Mouse (Mus musculus) limb, embryonic 11.5 days (tissue): Measurements from ENCODE around the gene Rab6b. TPM values are rescaled to one million over a fixed set of nuclear protein-coding genes. Genes with fewer than 3 reads are reported as not detected.

Experiments used
- ATAC-seq: fragments of 200-750 bp; cut with Nextera tagmentation; 2 replicates; pipeline ENCODE4 v1.8.0; 2017; ENCODE audit warnings: low read depth; ENCODE audit not compliant: insufficient number of reproducible peaks, low FRiP score, low TSS enrichment
- DNase-seq: peaks from one replicate; pipeline ENCODE4 v3.0.0-alpha.2; 2015; ENCODE audit warnings: low spot score
- H3K27ac ChIP-seq: fragments of 300-500 bp; sonication (generic); replicated peaks from 2 replicates; pipeline ENCODE4 v1.5.1; 2014; ENCODE audit warnings: low read depth, mild to moderate bottlenecking, low read length
- H3K27me3 ChIP-seq: fragments of 300-500 bp; sonication (generic); 2 replicates; pipeline ENCODE4 v1.6.1; 2014; ENCODE audit warnings: mild to moderate bottlenecking, low read length, mixed read lengths; ENCODE audit not compliant: control insufficient read depth, insufficient read depth
- H3K36me3 ChIP-seq: fragments of 300-500 bp; sonication (generic); 2 replicates; pipeline ENCODE4 v1.6.1; 2014; ENCODE audit warnings: mild to moderate bottlenecking, low read length, moderate library complexity, mixed read lengths; ENCODE audit not compliant: control insufficient read depth, insufficient read depth
- H3K4me1 ChIP-seq: fragments of 300-500 bp; sonication (generic); 2 replicates; pipeline ENCODE4 v1.6.1; 2014; ENCODE audit warnings: low read length, mixed read lengths; ENCODE audit not compliant: control insufficient read depth, insufficient read depth
- H3K4me2 ChIP-seq: fragments of 300-500 bp; sonication (generic); 2 replicates; pipeline ENCODE4 v1.6.1; 2014; ENCODE audit warnings: low read depth, mild to moderate bottlenecking, moderate library complexity; ENCODE audit not compliant: severe bottlenecking
- H3K4me3 ChIP-seq: fragments of 300-500 bp; sonication (generic); 2 replicates; pipeline ENCODE4 v1.5.1; 2014; ENCODE audit warnings: low read depth, low read length
- H3K9ac ChIP-seq: fragments of 300-500 bp; sonication (generic); 2 replicates; pipeline ENCODE4 v1.6.1; 2014; ENCODE audit warnings: mild to moderate bottlenecking, low read length
- H3K9me3 ChIP-seq: fragments of 300-500 bp; sonication (generic); 2 replicates; pipeline ENCODE4 v1.6.1; 2016; ENCODE audit warnings: low read length; ENCODE audit not compliant: control insufficient read depth
- WGBS: fragments of 180-500 bp; shearing (Covaris S2); extraction: QIAGEN DNeasy Blood & Tissue Kit; methylation state at CpG from one replicate; pipeline ENCODE4 v1.1.7; 2014; 5-methylcytosine and 5-hydroxymethylcytosine counted together
- polyA plus RNA-seq: library from polyadenylated mRNA; unstranded; fragments of >200 nt; fragmentation: Nextera tagmentation; extraction: Ambion mirVana; gene quantifications from 2 replicates; pipeline ENCODE4 v1.2.1, GENCODE M21; 2014

The Rab6b gene
- polyA plus RNA-seq, 1 experiment from 2014 or later, result 1.9 TPM

DNA sequence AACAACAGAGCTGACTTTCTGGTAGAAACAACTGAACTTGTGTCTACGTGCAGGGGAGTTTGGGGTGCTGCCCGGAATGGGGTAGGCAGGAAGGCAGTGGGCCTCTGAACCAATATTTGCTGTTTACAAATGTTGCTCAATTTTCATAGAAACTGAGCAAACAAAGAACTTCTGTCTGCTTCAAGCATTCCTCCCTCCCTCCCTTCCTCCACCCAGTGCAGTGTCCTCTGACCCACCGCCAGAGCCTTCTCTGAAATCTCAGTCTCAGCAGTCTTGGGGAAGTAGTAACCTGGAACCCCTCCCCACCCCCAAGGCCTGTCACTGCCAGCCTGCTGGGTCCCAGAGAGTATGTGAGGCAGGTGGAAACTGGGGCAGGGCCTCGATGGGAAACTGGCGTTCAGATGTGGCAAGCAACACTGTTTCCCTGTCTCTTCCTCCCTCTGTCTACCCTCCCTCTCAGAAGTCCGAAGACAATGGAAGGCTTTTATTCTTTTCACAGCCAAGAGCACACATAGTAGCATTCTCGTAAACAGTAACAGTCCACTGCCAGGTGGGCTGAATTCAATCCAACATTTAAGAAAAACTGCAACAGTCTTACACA is 123.1 kb downstream of the Rab6b start:
- no peaks in the 10 kb centered on the region for H3K27me3 ChIP-seq
- H3K36me3 ChIP-seq, result no peaks in the 10 kb centered on the region
- no peaks in the 10 kb centered on the region for H3K9me3 ChIP-seq
- DNase-seq (no peak), ATAC-seq (no peak)
- H3K9ac ChIP-seq, result no peak overlapping the region
- no peak overlapping the region for H3K27ac ChIP-seq
- no peak overlapping the region for H3K4me3 ChIP-seq
- H3K4me2 ChIP-seq, result no peak overlapping the region
- 77% methylated on average over 7 of the region's 7 CpGs for WGBS
- H3K4me1 ChIP-seq, result no peaks in the 10 kb centered on the region

Other genes with a start within 250 kb of the Rab6b start
- gene Slco2a1, start 123.1 kb upstream of the Rab6b start, polyA plus RNA-seq, result 0.54 and 0.60 TPM in 2 replicates
- gene Srprb, start 90.3 kb downstream of the Rab6b start, polyA plus RNA-seq, result 65.4 and 66.0 TPM in 2 replicates
- not detected in 2 replicates for gene Gm20425, start 118.5 kb downstream of the Rab6b start, polyA plus RNA-seq
- gene Trf, start 118.7 kb downstream of the Rab6b start, polyA plus RNA-seq, result 9.7 and 11.7 TPM in 2 replicates
- gene 1300017J02Rik, start 193.3 kb downstream of the Rab6b start, polyA plus RNA-seq, result 1.9 and 3.1 TPM in 2 replicates
- 83.1 and 102 TPM in 2 replicates for gene Topbp1, start 193.4 kb downstream of the Rab6b start, polyA plus RNA-seq